Mouse (Mus musculus) stomach, postnatal 0 days (tissue): Measurements from ENCODE around the gene Acot2. TPM values are rescaled to one million over a fixed set of nuclear protein-coding genes. Genes with fewer than 3 reads are reported as not detected.
"Not testable (repeated sequence)": the region's sequence is repeated elsewhere in the genome, so short reads cannot be mapped to it uniquely, and the experiment has no call there.

Experiments used
- ATAC-seq: fragments of 200-750 bp; cut with Nextera tagmentation; 2 replicates; pipeline ENCODE4 v1.8.0; 2017; ENCODE audit not compliant: low FRiP score, low TSS enrichment
- DNase-seq: peaks from one replicate; pipeline ENCODE4 v3.0.0-alpha.2; 2016; ENCODE audit warnings: low spot score
- H3K27ac ChIP-seq: fragments of 300-500 bp; sonication (generic); replicated peaks from 2 replicates; pipeline ENCODE4 v1.5.1; 2014; ENCODE audit warnings: mild to moderate bottlenecking, control low read depth
- H3K27me3 ChIP-seq: fragments of 300-500 bp; sonication (generic); 2 replicates; pipeline ENCODE4 v1.6.1; 2014; ENCODE audit warnings: low read length; ENCODE audit not compliant: control insufficient read depth, insufficient read depth
- H3K36me3 ChIP-seq: fragments of 300-500 bp; sonication (generic); 2 replicates; pipeline ENCODE4 v1.6.1; 2014; ENCODE audit warnings: low read length, mixed read lengths; ENCODE audit not compliant: control insufficient read depth, insufficient read depth
- H3K4me1 ChIP-seq: fragments of 300-500 bp; sonication (generic); replicated peaks from 2 replicates; pipeline ENCODE4 v1.6.1; 2014; ENCODE audit warnings: antibody characterized with exemption; ENCODE audit not compliant: control insufficient read depth, insufficient read depth
- H3K4me2 ChIP-seq: fragments of 300-500 bp; sonication (generic); replicated peaks from 2 replicates; pipeline ENCODE4 v1.6.1; 2014; ENCODE audit warnings: low read depth, mild to moderate bottlenecking, control low read depth, moderate library complexity
- H3K4me3 ChIP-seq: fragments of 300-500 bp; sonication (generic); 2 replicates; pipeline ENCODE4 v1.5.1; 2014; ENCODE audit warnings: low read depth, low read length, control low read depth
- H3K9ac ChIP-seq: fragments of 300-500 bp; sonication (generic); 2 replicates; pipeline ENCODE4 v1.6.1; 2014; ENCODE audit warnings: mild to moderate bottlenecking, low read length, control low read depth, mixed read lengths
- H3K9me3 ChIP-seq: fragments of 300-500 bp; sonication (generic); 2 replicates; pipeline ENCODE4 v1.6.1; 2016; ENCODE audit warnings: low read length; ENCODE audit not compliant: control insufficient read depth
- CTCF ChIP-seq: IDR thresholded peaks from 2 replicates; pipeline ENCODE4 v1.5.1; 2016; ENCODE audit warnings: antibody characterized with exemption, low read depth, mild to moderate bottlenecking, moderate library complexity
- EP300 ChIP-seq: optimal IDR thresholded peaks from 2 replicates; pipeline ENCODE3; 2016; ENCODE audit warnings: antibody characterized with exemption
- WGBS: fragments of 180-500 bp; shearing (Covaris S2); extraction: QIAGEN DNeasy Blood & Tissue Kit; methylation state at CpG from one replicate; pipeline ENCODE4 v1.1.7; 2014; 5-methylcytosine and 5-hydroxymethylcytosine counted together
- polyA plus RNA-seq: library from polyadenylated mRNA; unstranded; fragments of >200 nt; fragmentation: Nextera tagmentation; extraction: Ambion mirVana; gene quantifications from 2 replicates; pipeline ENCODE4 v1.2.1, GENCODE M21; 2015

Acot2 gene
- polyA plus RNA-seq, 1 experiment from 2014 or later = 45.6 TPM

GRCm38 (mm10) chr12:84000418-84000817 lies 12.8 kb downstream of the Acot2 start:
- no peak for ATAC-seq

GRCm38 (mm10) chr12:84003866-84004265 lies 16.2 kb downstream of the Acot2 start:
- WGBS = 86% methylated on average over 1 of the region's 1 CpGs
- TF ChIP-seq EP300 = no peak
- no peak for TF ChIP-seq CTCF

More at GRCm38 (mm10) chr12:84000418-84000817, 12.8 kb downstream of the Acot2 start:
- 50% methylated on average over 3 of the region's 3 CpGs for WGBS
- Histone ChIP-seq H3K4me1 (0 out of 2 replicates have a peak, but pooled peaks cover 2% of the 10 kb centered on the region), H3K27me3 (no peaks in the 10 kb centered on the region), H3K4me2 (no peak overlapping the region), H3K36me3 (no peaks in the 10 kb centered on the region), H3K4me3 (no peak overlapping the region), H3K9ac (no peak overlapping the region), H3K27ac (no peak overlapping the region), H3K9me3 (no peaks in the 10 kb centered on the region)
- TF ChIP-seq CTCF = no peak
- TF ChIP-seq EP300 = no peak
- no peak for DNase-seq

GRCm38 (mm10) chr12:84008251-84008650 lies 20.6 kb downstream of the Acot2 start:
- Histone ChIP-seq H3K36me3 (no peaks in the 10 kb centered on the region), H3K27me3 (no peaks in the 10 kb centered on the region), H3K4me1 (no peaks in the 10 kb centered on the region; the same call in 1 of the 2 replicates), H3K4me2 (peak overlapping the region; percentile 40), H3K27ac (peak overlapping the region; percentile 72; the same call in 1 of the 2 replicates), H3K9me3 (no peaks in the 10 kb centered on the region), H3K4me3 (no peak overlapping the region), H3K9ac (no peak overlapping the region; the same call in 1 of the 2 replicates)
- WGBS = 75% methylated on average over 12 of the region's 12 CpGs
- TF ChIP-seq EP300 = no peak
- TF ChIP-seq CTCF = no peak
- ATAC-seq = no peak
- DNase-seq = no peak

More at GRCm38 (mm10) chr12:84003866-84004265, 16.2 kb downstream of the Acot2 start:
- Histone ChIP-seq H3K4me1 (no peaks in the 10 kb centered on the region), H3K4me2 (no peak overlapping the region), H3K4me3 (no peak overlapping the region), H3K27ac (no peak overlapping the region), H3K9ac (no peak overlapping the region), H3K27me3 (no peaks in the 10 kb centered on the region), H3K36me3 (no peaks in the 10 kb centered on the region), H3K9me3 (no peaks in the 10 kb centered on the region)
- no peak for ATAC-seq
- no peak for DNase-seq

- no peak for ATAC-seq
Measured at GRCm38 (mm10) chr12:84008729-84009128, 21.1 kb downstream of the Acot2 start.

GRCm38 (mm10) chr12:84009171-84009965 lies 21.7 kb downstream of the Acot2 start, which contains the start of gene Acot1:
Gene Acot1 (plus strand): TSS chr12:84009490.
- Histone ChIP-seq H3K9ac (peak within 1 kb of the TSS; percentile 56), H3K4me2 (peak within 1 kb of the TSS; percentile 40), H3K4me3 (peak within 1 kb of the TSS; percentile 46), H3K27ac (peak within 1 kb of the TSS; percentile 72)
- DNase-seq (peak; percentile 81), ATAC-seq (peak; percentile 97)
- H3K27me3 ChIP-seq, H3K36me3 ChIP-seq, H3K4me1 ChIP-seq, H3K9me3 ChIP-seq: not testable (repeated sequence)
- WGBS = 1% methylated on average over 52 of the region's 70 CpGs
- peak; percentile 49 for TF ChIP-seq EP300

More at GRCm38 (mm10) chr12:84008729-84009128, 21.1 kb downstream of the Acot2 start:
- TF ChIP-seq EP300 (no peak), CTCF (no peak)
- no peaks in the 10 kb centered on the region for H3K36me3 ChIP-seq
- no peaks in the 10 kb centered on the region for H3K9me3 ChIP-seq
- peak overlapping the region; percentile 40 for H3K4me2 ChIP-seq
- H3K4me1 ChIP-seq = no peaks in the 10 kb centered on the region; the same call in 1 of the 2 replicates
- no peak for DNase-seq
- H3K4me3 ChIP-seq = peak overlapping the region; percentile 46
- H3K27me3 ChIP-seq = no peaks in the 10 kb centered on the region
- H3K9ac ChIP-seq = peak overlapping the region; percentile 56; the same call in 1 of the 2 replicates
- 50% methylated on average over 8 of the region's 8 CpGs for WGBS
- H3K27ac ChIP-seq = peak overlapping the region; percentile 72

GRCm38 (mm10) chr12:84010201-84010600 lies 22.5 kb downstream of the Acot2 start:
- no peaks in the 10 kb centered on the region for H3K27me3 ChIP-seq
- ATAC-seq (no peak), DNase-seq (no peak)
- no peaks in the 10 kb centered on the region for H3K9me3 ChIP-seq
- peak overlapping the region; percentile 56; the same call in 1 of the 2 replicates for H3K9ac ChIP-seq
- H3K4me3 ChIP-seq = peak overlapping the region; percentile 46
- H3K4me1 ChIP-seq = no peaks in the 10 kb centered on the region; the same call in 1 of the 2 replicates
- H3K27ac ChIP-seq = no peak overlapping the region
- WGBS = 69% methylated on average over 3 of the region's 3 CpGs
- no peaks in the 10 kb centered on the region for H3K36me3 ChIP-seq
- TF ChIP-seq EP300 (no peak), CTCF (no peak)
- H3K4me2 ChIP-seq = peak overlapping the region; percentile 40
